Mouse (Mus musculus) limb, embryonic 15.5 days (tissue): ENCODE results near the gene Gm8439. TPM values are rescaled to one million over a fixed set of nuclear protein-coding genes. Genes with fewer than 3 reads are reported as not detected.

ENCODE experiments used
- ATAC-seq: fragments of 200-750 bp; cut with Nextera tagmentation; 2 replicates; pipeline ENCODE4 v1.8.0; 2017; ENCODE audit warnings: low read depth, moderate TSS enrichment; ENCODE audit not compliant: insufficient number of reproducible peaks, low FRiP score, low TSS enrichment
- H3K27ac ChIP-seq: fragments of 300-500 bp; sonication (generic); 2 replicates; pipeline ENCODE4 v1.5.1; 2015; ENCODE audit warnings: moderate library complexity, mild to moderate bottlenecking, inconsistent platforms
- H3K27me3 ChIP-seq: fragments of 300-500 bp; sonication (generic); 2 replicates; pipeline ENCODE4 v1.6.1; 2015; ENCODE audit warnings: inconsistent platforms
- H3K36me3 ChIP-seq: fragments of 300-500 bp; sonication (generic); 2 replicates; pipeline ENCODE4 v1.6.1; 2015; ENCODE audit warnings: inconsistent platforms
- H3K4me1 ChIP-seq: fragments of 300-500 bp; sonication (generic); 2 replicates; pipeline ENCODE4 v1.6.1; 2015; ENCODE audit warnings: inconsistent platforms
- H3K4me2 ChIP-seq: fragments of 300-500 bp; sonication (generic); 2 replicates; pipeline ENCODE4 v1.6.1; 2015; ENCODE audit warnings: mild to moderate bottlenecking, inconsistent platforms
- H3K4me3 ChIP-seq: fragments of 300-500 bp; sonication (generic); 2 replicates; pipeline ENCODE4 v1.5.1; 2015; ENCODE audit warnings: mild to moderate bottlenecking, inconsistent platforms
- H3K9ac ChIP-seq: fragments of 300-500 bp; sonication (generic); 2 replicates; pipeline ENCODE4 v1.6.1; 2015; ENCODE audit warnings: inconsistent platforms
- H3K9me3 ChIP-seq: fragments of 300-500 bp; sonication (generic); 2 replicates; pipeline ENCODE4 v1.6.1; 2016; ENCODE audit warnings: inconsistent platforms
- WGBS: fragments of 180-500 bp; shearing (Covaris S2); methylation state at CpG from one replicate; pipeline ENCODE4 v1.1.7; 2015; 5-methylcytosine and 5-hydroxymethylcytosine counted together
- polyA plus RNA-seq: library from polyadenylated mRNA; unstranded; fragments of >200 nt; fragmentation: Nextera tagmentation; extraction: Ambion mirVana; gene quantifications from 2 replicates; pipeline ENCODE4 v1.2.1, GENCODE M21; 2015

Gene Gm8439
- polyA plus RNA-seq, 1 experiment from 2014 or later = not detected

DNA sequence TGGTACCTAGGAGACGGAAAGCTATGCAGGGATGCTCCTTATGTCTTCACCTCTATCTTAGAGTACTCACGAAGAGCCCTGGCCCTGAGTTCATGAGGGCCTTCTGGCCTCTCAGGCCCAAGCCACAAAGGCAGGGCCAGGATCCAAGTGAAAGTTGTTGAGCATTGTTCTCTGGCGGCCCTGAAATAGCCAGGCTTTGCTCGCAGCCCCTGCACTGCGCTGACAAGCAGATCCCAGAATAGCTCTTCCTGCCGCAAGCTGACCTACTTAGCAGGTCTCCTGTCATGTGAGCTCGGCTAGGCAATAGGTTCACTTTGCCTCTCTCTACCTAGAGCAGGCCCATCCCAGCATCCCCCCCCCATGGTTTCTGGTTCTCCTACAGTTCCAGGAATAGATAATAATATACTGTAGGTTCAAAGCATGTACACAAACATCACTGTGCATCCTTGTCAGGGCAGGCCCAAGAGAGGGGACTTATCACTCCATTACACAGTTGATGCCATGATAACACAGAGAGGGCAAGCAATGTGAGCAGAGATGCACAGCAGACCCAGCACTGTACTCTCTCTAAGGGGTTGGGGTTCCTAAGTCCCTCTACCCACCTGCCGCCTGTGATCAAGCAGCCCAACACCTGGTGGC lies 25.3 kb downstream of the Gm8439 start:
- Histone ChIP-seq H3K9me3 (no peaks in the 10 kb centered on the region), H3K4me1 (0 out of 2 replicates have a peak, but pooled peaks cover 4% of the 10 kb centered on the region), H3K36me3 (no peaks in the 10 kb centered on the region), H3K4me2 (no peak overlapping the region), H3K27me3 (no peaks in the 10 kb centered on the region), H3K9ac (no peak overlapping the region), H3K4me3 (no peak overlapping the region), H3K27ac (no peak overlapping the region)
- WGBS = 83% methylated on average over 8 of the region's 8 CpGs
- ATAC-seq = no peak

DNA sequence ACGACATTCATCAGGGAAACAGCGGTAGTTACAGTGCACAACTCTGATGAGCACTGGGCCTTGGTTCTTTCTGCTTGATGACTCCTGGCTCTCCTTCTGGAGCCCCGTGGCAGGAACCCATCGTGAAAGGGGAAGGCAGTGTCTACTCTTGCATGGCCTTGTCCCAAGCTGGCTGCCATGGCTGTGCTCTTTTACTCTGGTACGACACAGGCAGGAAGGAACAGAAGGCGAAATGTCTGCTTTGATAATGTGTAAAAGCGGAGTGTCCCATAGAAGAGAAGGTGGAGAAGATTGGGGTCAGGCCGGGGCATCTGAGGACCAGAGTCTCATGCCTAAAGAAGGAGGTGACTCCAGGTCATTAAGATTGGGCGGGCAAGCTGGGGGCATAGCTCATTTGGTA lies 26.1 kb downstream of the Gm8439 start:
- Histone ChIP-seq H3K4me2 (no peak overlapping the region), H3K4me3 (no peak overlapping the region), H3K4me1 (0 out of 2 replicates have a peak, but pooled peaks cover 4% of the 10 kb centered on the region), H3K27ac (no peak overlapping the region), H3K36me3 (no peaks in the 10 kb centered on the region), H3K9me3 (no peaks in the 10 kb centered on the region), H3K27me3 (no peaks in the 10 kb centered on the region), H3K9ac (no peak overlapping the region)
- WGBS = 73% methylated on average over 9 of the region's 9 CpGs
- ATAC-seq = no peak

DNA sequence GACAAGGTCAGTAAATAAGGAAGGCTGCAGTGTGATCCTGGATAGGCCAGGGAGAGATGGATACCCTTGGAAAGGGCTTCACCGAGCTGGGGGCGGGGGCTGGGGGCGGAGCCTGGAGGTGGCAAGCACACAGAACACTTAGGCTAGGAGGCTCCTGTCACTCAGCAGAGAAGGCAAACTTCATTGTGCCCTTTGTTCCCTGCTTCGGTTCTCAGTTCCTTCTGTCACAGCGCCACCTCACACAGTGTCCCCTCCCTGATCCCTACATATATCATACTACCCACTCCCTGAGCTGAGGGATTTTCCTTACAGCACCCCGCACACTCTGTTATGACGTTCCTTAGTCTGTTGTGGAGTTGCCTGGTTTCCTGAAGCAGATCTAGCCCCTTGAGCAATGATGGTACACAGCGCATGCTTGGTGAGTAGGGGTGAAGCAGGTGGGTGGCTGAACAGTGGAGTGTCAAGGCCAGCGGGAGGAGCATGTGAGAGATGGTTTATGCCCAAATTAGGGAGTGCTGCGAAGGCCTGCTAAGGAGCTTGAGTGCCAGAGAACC lies 27.1 kb downstream of the Gm8439 start:
- 0 out of 2 replicates have a peak, but pooled peaks cover 4% of the 10 kb centered on the region for H3K4me1 ChIP-seq
- H3K27ac ChIP-seq = no peak overlapping the region
- no peaks in the 10 kb centered on the region for H3K36me3 ChIP-seq
- ATAC-seq = no peak; the same call in 1 of the 2 replicates
- no peak overlapping the region for H3K9ac ChIP-seq
- H3K9me3 ChIP-seq = no peaks in the 10 kb centered on the region
- no peak overlapping the region for H3K4me3 ChIP-seq
- H3K27me3 ChIP-seq = no peaks in the 10 kb centered on the region
- no peak overlapping the region for H3K4me2 ChIP-seq
- 31% methylated on average over 10 of the region's 10 CpGs for WGBS

DNA sequence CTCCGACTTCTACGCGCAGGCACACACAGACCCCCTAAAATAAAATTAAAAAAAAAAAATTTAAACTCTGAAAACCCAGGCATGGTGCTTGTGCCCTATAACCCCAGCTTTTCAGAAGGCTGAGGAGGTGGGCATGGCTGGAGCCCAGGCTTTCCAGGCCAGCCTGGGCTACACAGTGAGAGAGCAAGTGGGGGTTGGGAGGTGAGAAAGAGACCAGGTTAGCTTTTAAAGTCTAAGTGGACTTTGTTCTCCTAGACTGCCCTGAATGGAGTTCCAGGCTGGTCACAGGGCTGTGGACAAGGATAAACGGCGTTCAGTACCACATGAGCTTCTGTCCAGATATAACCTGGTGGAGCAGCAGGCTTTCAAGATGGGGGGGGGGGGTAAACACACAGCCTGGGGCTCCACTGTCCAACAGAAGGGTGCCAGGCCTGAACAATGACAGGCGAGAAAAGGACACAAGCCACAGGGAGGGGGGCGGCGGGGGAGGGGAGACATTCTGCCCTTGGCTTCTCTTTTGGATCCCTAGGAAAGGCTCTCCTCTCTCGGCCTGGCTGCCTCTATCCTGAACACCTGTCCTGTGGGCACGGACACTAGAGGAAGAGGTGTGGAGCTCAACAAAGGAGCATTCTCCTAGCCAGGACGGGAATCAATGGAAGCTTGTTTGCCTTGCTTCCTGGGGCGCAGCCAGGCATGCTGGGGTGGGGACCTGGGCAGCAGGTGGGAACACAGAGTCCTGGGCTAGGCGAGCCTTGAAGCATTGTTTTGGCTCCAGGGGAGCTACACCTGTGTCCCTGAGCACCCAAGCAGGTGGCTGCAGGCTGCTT lies 27.9 kb downstream of the Gm8439 start:
- Histone ChIP-seq H3K36me3 (no peaks in the 10 kb centered on the region), H3K9me3 (no peaks in the 10 kb centered on the region), H3K27me3 (no peaks in the 10 kb centered on the region), H3K4me1 (0 out of 2 replicates have a peak, but pooled peaks cover 4% of the 10 kb centered on the region), H3K27ac (no peak overlapping the region), H3K4me2 (no peak overlapping the region), H3K4me3 (no peak overlapping the region), H3K9ac (no peak overlapping the region)
- 65% methylated on average over 13 of the region's 13 CpGs for WGBS
- no peak for ATAC-seq

DNA sequence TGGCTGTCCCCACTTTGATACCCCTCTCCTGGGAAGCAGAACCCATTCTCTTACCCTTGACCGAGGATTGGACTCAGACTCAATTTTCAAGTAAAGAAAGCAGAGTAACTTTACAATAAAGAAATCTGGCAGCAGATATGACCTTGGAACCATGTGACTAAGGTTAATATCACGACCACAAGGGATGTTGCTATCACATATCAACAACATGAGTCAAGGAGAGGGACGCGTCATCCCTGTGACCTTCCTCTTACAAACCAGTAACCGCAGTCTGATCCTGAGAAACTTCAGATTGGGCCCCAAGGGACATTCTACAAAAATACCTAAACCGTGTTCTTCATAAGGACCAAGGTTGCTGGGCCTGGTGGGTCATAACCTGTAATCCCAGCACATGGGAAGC lies 39.2 kb downstream of the Gm8439 start:
- 80% methylated on average over 6 of the region's 6 CpGs for WGBS
- H3K9me3 ChIP-seq = no peaks in the 10 kb centered on the region
- H3K4me2 ChIP-seq = no peak overlapping the region
- H3K9ac ChIP-seq = no peak overlapping the region
- ATAC-seq = no peak
- H3K27ac ChIP-seq = no peak overlapping the region
- H3K4me3 ChIP-seq = no peak overlapping the region
- no peaks in the 10 kb centered on the region for H3K4me1 ChIP-seq
- no peaks in the 10 kb centered on the region for H3K27me3 ChIP-seq
- no peaks in the 10 kb centered on the region for H3K36me3 ChIP-seq

DNA sequence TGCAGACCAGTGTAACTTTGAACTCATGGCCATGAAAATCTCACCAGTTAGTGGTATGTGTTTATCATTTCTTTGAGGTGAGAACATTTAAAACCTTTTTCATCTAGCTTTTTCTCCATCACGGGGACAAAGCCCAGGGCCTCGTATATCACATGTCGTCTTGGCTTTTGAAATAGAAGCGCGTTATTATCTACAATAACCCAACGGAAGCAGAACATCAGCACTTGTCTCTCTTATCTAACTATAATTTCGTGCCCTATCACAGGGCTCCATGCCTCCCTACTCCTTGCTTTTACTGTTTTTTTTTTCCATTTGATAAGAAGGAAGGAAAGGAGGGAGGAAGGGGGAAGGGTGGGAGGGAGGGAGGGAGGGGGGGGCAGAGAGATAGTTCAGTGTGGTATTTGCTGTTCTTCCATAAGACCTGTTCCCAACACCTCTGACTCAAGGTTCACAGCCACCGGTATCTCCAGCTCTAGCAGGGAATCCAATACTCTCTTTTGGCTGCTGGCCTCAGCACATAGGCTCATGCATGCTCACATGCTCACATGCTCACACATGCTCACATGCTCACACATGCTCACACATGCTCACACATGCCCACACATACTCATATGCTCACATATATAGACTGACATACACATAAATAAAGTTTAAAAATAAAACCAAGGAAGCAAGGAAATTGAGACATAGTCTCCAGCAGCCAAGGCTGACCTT lies 41.8 kb downstream of the Gm8439 start:
- Histone ChIP-seq H3K4me2 (no peak overlapping the region), H3K27me3 (no peaks in the 10 kb centered on the region), H3K36me3 (no peaks in the 10 kb centered on the region), H3K9me3 (no peaks in the 10 kb centered on the region), H3K27ac (no peak overlapping the region), H3K4me3 (no peak overlapping the region), H3K4me1 (no peaks in the 10 kb centered on the region), H3K9ac (no peak overlapping the region)
- 76% methylated on average over 8 of the region's 8 CpGs for WGBS
- ATAC-seq = no peak

DNA sequence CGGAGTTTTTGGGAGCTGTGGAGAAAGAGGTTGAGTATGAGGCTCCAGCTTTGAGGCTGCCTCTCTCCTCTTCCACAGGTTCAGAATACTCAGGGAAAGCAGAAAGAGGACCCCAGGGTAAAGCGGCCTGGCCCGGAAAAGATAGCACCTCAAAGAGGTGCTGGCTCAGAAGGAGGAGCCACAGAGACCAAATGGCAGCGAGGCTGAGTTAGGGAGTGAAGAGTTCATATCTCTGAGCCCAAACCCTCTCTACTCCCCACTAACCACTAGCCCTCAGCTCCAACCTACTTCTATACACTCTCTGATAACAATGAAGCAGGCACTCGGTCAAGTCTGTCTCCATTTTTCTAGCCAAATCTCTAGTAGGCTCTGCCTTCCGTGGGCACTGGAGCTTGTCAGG lies 43.3 kb downstream of the Gm8439 start:
- ATAC-seq = no peak
- H3K9ac ChIP-seq = no peak overlapping the region
- no peaks in the 10 kb centered on the region for H3K27me3 ChIP-seq
- 38% methylated on average over 6 of the region's 6 CpGs for WGBS
- no peaks in the 10 kb centered on the region for H3K9me3 ChIP-seq
- H3K36me3 ChIP-seq = no peaks in the 10 kb centered on the region
- H3K27ac ChIP-seq = no peak overlapping the region
- no peak overlapping the region for H3K4me2 ChIP-seq
- H3K4me3 ChIP-seq = no peak overlapping the region
- H3K4me1 ChIP-seq = no peaks in the 10 kb centered on the region

DNA sequence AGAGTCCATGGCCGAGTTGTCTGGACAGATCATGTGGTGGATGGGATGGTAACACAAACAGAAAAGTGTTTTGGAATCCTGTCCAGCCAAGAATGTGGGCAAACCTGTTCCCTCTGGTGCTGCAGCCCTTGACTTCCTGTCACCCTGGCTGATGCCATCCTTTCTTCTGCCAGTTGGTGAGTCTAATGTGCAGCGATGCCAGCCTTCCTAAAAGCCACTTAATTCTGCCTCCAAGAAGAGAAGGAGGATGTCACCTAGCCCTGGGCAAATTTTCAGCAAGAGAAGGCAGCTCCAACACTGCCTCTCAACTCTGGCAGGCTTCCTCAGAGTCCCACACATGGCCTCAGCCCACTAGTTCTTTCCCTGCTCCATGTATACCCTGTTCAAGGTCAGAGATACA lies 46.8 kb downstream of the Gm8439 start:
- Histone ChIP-seq H3K36me3 (no peaks in the 10 kb centered on the region), H3K27me3 (no peaks in the 10 kb centered on the region), H3K9me3 (no peaks in the 10 kb centered on the region), H3K4me2 (no peak overlapping the region), H3K4me3 (no peak overlapping the region), H3K4me1 (no peaks in the 10 kb centered on the region), H3K9ac (no peak overlapping the region), H3K27ac (no peak overlapping the region)
- ATAC-seq = no peak
- 67% methylated on average over 2 of the region's 2 CpGs for WGBS

DNA sequence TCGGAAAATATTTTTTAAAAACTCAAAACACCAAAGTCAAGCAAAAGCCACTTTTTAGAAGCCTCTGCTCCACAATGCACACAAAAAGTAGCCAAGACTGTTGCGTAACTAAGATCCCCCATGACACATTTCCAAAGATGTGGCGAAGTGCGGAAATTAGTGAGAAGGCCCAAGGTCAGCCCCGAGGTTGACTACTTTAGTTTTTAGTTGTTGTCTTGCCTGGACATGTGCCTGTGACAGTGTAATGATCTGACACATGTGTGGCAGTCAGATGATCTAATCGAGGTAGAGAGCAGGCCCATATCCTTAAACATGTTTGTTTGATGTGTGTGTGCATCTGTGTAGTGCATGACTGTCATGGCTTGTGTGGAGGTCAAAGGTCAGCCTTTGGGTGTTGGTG lies 53.4 kb downstream of the Gm8439 start:
- Histone ChIP-seq H3K4me3 (no peak overlapping the region), H3K27me3 (peaks cover 3% of the 10 kb centered on the region; the same call in 1 of the 2 replicates), H3K4me2 (no peak overlapping the region), H3K9ac (no peak overlapping the region), H3K27ac (no peak overlapping the region), H3K36me3 (no peaks in the 10 kb centered on the region), H3K9me3 (no peaks in the 10 kb centered on the region), H3K4me1 (no peaks in the 10 kb centered on the region)
- 83% methylated on average over 6 of the region's 6 CpGs for WGBS
- ATAC-seq = no peak

DNA sequence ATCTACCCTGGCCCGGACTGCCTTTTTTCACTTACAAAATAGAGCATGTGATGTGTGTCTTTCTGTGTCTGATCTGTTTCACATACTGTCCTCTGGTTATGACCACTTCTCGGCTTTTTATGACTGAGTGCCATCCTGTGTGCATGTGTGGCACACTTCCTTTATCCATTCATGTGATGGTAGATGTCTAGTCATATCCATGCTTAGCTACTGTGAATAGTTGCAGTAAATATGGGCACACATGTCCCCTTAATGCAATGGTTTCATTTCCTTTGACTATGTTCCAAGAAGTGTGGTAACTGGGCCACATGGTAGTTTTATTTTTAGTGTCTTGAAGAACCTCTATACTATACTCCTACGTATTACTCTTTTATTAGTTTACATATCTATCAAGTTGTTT lies 55.4 kb downstream of the Gm8439 start:
- H3K4me3 ChIP-seq = no peak overlapping the region
- H3K4me1 ChIP-seq = 0 out of 2 replicates have a peak, but pooled peaks cover 4% of the 10 kb centered on the region
- H3K27ac ChIP-seq = no peak overlapping the region
- WGBS = 71% methylated on average over 3 of the region's 3 CpGs
- no peak overlapping the region for H3K4me2 ChIP-seq
- H3K9me3 ChIP-seq = no peaks in the 10 kb centered on the region
- no peak overlapping the region for H3K9ac ChIP-seq
- no peaks in the 10 kb centered on the region for H3K36me3 ChIP-seq
- no peak for ATAC-seq
- H3K27me3 ChIP-seq = peaks cover 19% of the 10 kb centered on the region

DNA sequence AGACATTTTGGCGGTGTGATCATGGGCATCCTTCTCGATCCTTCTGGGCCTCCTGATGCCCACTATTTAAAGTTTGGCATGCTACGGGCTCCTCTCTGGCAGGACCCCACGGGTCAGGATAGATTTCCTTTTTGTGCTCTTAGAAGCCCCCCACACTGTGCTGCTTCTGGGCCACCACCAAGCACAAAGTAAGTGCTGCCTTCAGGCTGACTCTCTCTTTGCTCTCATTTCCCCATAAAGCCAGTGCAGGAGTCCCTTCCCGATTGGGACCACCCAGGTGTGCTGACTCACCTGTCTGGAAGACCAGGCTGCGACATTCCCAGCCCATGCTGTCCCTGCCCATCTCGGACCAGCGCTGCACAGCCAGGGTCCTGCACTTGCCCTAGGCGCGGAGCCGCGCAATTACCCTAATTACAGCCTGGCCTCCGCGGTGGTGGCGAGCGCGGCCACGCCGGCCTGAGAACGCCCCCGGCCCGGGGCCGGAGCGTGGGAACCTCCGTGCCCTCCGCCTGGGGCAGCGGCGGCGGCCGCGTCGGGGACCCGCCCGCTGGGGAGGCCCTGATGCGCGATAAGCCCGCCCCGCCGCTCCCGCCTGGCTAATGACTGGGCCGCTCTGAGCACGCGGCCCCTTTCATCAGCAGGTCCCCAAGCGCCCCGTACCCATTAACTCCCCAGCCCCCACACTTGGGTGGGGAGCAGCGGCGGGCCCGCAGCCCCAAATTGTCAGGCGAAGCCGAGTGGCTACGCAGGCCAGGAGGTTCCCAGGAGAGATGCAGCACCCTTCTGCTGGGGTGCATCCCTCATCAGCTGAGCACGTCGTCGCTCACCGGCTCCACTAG lies 61.0 kb downstream of the Gm8439 start:
- H3K27me3 ChIP-seq = peaks cover 49% of the 10 kb centered on the region
- H3K9ac ChIP-seq = no peak overlapping the region
- no peak for ATAC-seq
- H3K4me1 ChIP-seq = peaks cover 12% of the 10 kb centered on the region
- peak overlapping the region; percentile 80 for H3K4me2 ChIP-seq
- WGBS = 4% methylated on average over 49 of the region's 55 CpGs
- H3K4me3 ChIP-seq = peak overlapping the region; percentile 38
- H3K9me3 ChIP-seq = no peaks in the 10 kb centered on the region
- H3K27ac ChIP-seq = no peak overlapping the region
- H3K36me3 ChIP-seq = no peaks in the 10 kb centered on the region
